Mouse (Mus musculus) MEL (cell line): Measurements from ENCODE around the gene Psmd9. TPM values are rescaled to one million over a fixed set of nuclear protein-coding genes. Genes with fewer than 3 reads are reported as not detected.

Experiments used
- DNase-seq: peaks from one replicate; pipeline ENCODE4 v3.0.0; 2011; ENCODE audit warnings: low read depth, low spot score
- H3K27ac ChIP-seq: 2 replicates; pipeline ENCODE4 v1.5.1; 2012; ENCODE audit warnings: low read depth, mild to moderate bottlenecking, control low read depth, low read length, moderate library complexity; ENCODE audit not compliant: control insufficient read depth
- H3K27me3 ChIP-seq, 2 experiments: fragments of 150-350 bp in 1 of 2; sonication (generic) in 1 of 2; 2 replicates each; pipeline ENCODE4 v1.6.1; 2012; ENCODE audit warnings: low read length in 2 of 2, mild to moderate bottlenecking in 2 of 2, improper control_type of control experiment in 1 of 2, moderate library complexity in 1 of 2; ENCODE audit not compliant: insufficient read depth in 2 of 2, control insufficient read depth in 1 of 2
- H3K36me3 ChIP-seq, 2 experiments: 2 replicates each; pipeline ENCODE4 v1.6.1; 2012 to 2014; ENCODE audit warnings: low read length in 2 of 2, improper control_type of control experiment in 1 of 2, inconsistent platforms in 1 of 2, mild to moderate bottlenecking in 1 of 2; ENCODE audit not compliant: insufficient read depth in 2 of 2, control insufficient read depth in 1 of 2
- H3K4me1 ChIP-seq, 2 experiments: fragments of 150-350 bp in 1 of 2; sonication (generic) in 1 of 2; 2 replicates each; pipeline ENCODE4 v1.6.1; 2012; ENCODE audit warnings: low read length in 2 of 2, improper control_type of control experiment in 1 of 2, mild to moderate bottlenecking in 1 of 2; ENCODE audit not compliant: insufficient read depth in 2 of 2, control insufficient read depth in 1 of 2
- H3K4me3 ChIP-seq, 2 experiments: fragments of 150-350 bp in 1 of 2; sonication (generic) in 1 of 2; 2 replicates each; pipeline ENCODE4 v1.5.1; 2012; ENCODE audit warnings: low read depth in 2 of 2, low read length in 2 of 2, mild to moderate bottlenecking in 2 of 2, moderate library complexity in 2 of 2, control low read depth in 1 of 2, improper control_type of control experiment in 1 of 2; ENCODE audit not compliant: control insufficient read depth in 1 of 2, insufficient read depth in 1 of 2
- H3K79me2 ChIP-seq: 2 replicates; pipeline ENCODE4 v1.6.1; 2012; ENCODE audit warnings: mild to moderate bottlenecking, low read length, moderate library complexity; ENCODE audit not compliant: control insufficient read depth, poor library complexity, insufficient read depth
- H3K9ac ChIP-seq: 2 replicates; pipeline ENCODE4 v1.6.1; 2012; ENCODE audit warnings: low read depth, mild to moderate bottlenecking, control low read depth, low read length, moderate library complexity; ENCODE audit not compliant: control insufficient read depth, poor library complexity, severe bottlenecking
- H3K9me3 ChIP-seq: fragments of 150-350 bp; sonication (generic); replicated peaks from 2 replicates; pipeline ENCODE4 v1.6.1; 2012; ENCODE audit warnings: mild to moderate bottlenecking, low read length, improper control_type of control experiment, moderate library complexity; ENCODE audit not compliant: insufficient read depth
- BHLHE40 ChIP-seq: IDR thresholded peaks from 2 replicates; pipeline ENCODE4 v1.6.1; 2012; ENCODE audit warnings: low read depth, mild to moderate bottlenecking, inconsistent platforms, low read length, improper control_type of control experiment, borderline replicate concordance
- CHD1 ChIP-seq: IDR thresholded peaks from 2 replicates; pipeline ENCODE4 v1.6.1; 2012; ENCODE audit warnings: low read depth, mild to moderate bottlenecking, inconsistent platforms, low read length, improper control_type of control experiment
- CTCF ChIP-seq, 3 experiments: IDR thresholded peaks in 2 of 3; conservative IDR thresholded peaks in 1 of 3; 2 replicates each; pipeline ENCODE4 v1.5.1; 2011 to 2012; ENCODE audit warnings: low read length in 3 of 3, low read depth in 2 of 3, mild to moderate bottlenecking in 2 of 3, improper control_type of control experiment in 1 of 3, inconsistent platforms in 1 of 3, mixed read lengths in 1 of 3, moderate library complexity in 1 of 3; ENCODE audit not compliant: control insufficient read depth in 1 of 3, insufficient read depth in 1 of 3, poor library complexity in 1 of 3, severe bottlenecking in 1 of 3
- E2F4 ChIP-seq: IDR thresholded peaks from 2 replicates; pipeline ENCODE4 v1.6.1; 2011; ENCODE audit warnings: low read depth, low read length, improper control_type of control experiment, borderline replicate concordance
- ELF1 ChIP-seq: IDR thresholded peaks from 2 replicates; pipeline ENCODE4 v1.6.1; 2014; ENCODE audit warnings: low read depth, mild to moderate bottlenecking, inconsistent platforms, low read length, improper control_type of control experiment, moderate library complexity
- EP300 ChIP-seq, 2 experiments: IDR thresholded peaks; 2 replicates each; pipeline ENCODE4 v1.6.1; 2011; ENCODE audit warnings: improper control_type of control experiment in 2 of 2, low read length in 2 of 2, low read depth in 1 of 2, mild to moderate bottlenecking in 1 of 2
- ETS1 ChIP-seq: IDR thresholded peaks from 2 replicates; pipeline ENCODE4 v1.6.1; 2012; ENCODE audit warnings: low read depth, mild to moderate bottlenecking, inconsistent platforms, low read length, improper control_type of control experiment, moderate library complexity
- GABPA ChIP-seq: IDR thresholded peaks from 2 replicates; pipeline ENCODE4 v1.6.1; 2012; ENCODE audit warnings: low read depth, mild to moderate bottlenecking, inconsistent platforms, low read length, improper control_type of control experiment, moderate library complexity
- GATA1 ChIP-seq: IDR thresholded peaks from 2 replicates; pipeline ENCODE4 v1.6.1; 2011; ENCODE audit warnings: low read depth, low read length, improper control_type of control experiment
- HCFC1 ChIP-seq: IDR thresholded peaks from 2 replicates; pipeline ENCODE4 v1.6.1; 2012; ENCODE audit warnings: low read depth, mild to moderate bottlenecking, inconsistent platforms, low read length, improper control_type of control experiment, moderate library complexity
- JUND ChIP-seq: IDR thresholded peaks from 2 replicates; pipeline ENCODE4 v1.6.1; 2011; ENCODE audit warnings: low read depth, mild to moderate bottlenecking, improper control_type of control experiment, low read length
- KAT2A ChIP-seq: conservative IDR thresholded peaks from 2 replicates; pipeline ENCODE4 v1.6.1; 2012; ENCODE audit warnings: low read depth, low read length, improper control_type of control experiment, inconsistent platforms
- MAX ChIP-seq: IDR thresholded peaks from 2 replicates; pipeline ENCODE4 v1.6.1; 2011; ENCODE audit warnings: low read length, improper control_type of control experiment
- MAZ ChIP-seq: IDR thresholded peaks from 2 replicates; pipeline ENCODE4 v1.6.1; 2012; ENCODE audit warnings: low read depth, mild to moderate bottlenecking, inconsistent platforms, low read length, improper control_type of control experiment
- MEF2A ChIP-seq: IDR thresholded peaks from 2 replicates; pipeline ENCODE4 v1.6.1; 2014; ENCODE audit warnings: low read depth, mild to moderate bottlenecking, inconsistent platforms, low read length, improper control_type of control experiment; ENCODE audit not compliant: poor library complexity, insufficient replicate concordance, severe bottlenecking; ENCODE audit errors: extremely low read depth
- MXI1 ChIP-seq: IDR thresholded peaks from 2 replicates; pipeline ENCODE4 v1.6.1; 2011; ENCODE audit warnings: mild to moderate bottlenecking, low read depth, low read length, improper control_type of control experiment
- MYB ChIP-seq: IDR thresholded peaks from 2 replicates; pipeline ENCODE4 v1.6.1; 2011; ENCODE audit warnings: mild to moderate bottlenecking, low read depth, low read length, improper control_type of control experiment
- MYC ChIP-seq: IDR thresholded peaks from 2 replicates; pipeline ENCODE4 v1.6.1; 2011; ENCODE audit warnings: low read depth, mild to moderate bottlenecking, low read length, improper control_type of control experiment, moderate library complexity
- NELFE ChIP-seq: IDR thresholded peaks from 2 replicates; pipeline ENCODE4 v1.6.1; 2011; ENCODE audit warnings: low read depth, low read length, improper control_type of control experiment
- NRF1 ChIP-seq: IDR thresholded peaks from 2 replicates; pipeline ENCODE4 v1.6.1; 2014; ENCODE audit warnings: low read depth, mild to moderate bottlenecking, inconsistent platforms, low read length, improper control_type of control experiment, moderate library complexity; ENCODE audit not compliant: poor library complexity, insufficient read depth, severe bottlenecking
- POLR2A ChIP-seq, 2 experiments: IDR thresholded peaks; 2 replicates each; pipeline ENCODE4 v1.6.1; 2011 to 2012; ENCODE audit warnings: low read length in 2 of 2, mild to moderate bottlenecking in 2 of 2, control low read depth in 1 of 2, improper control_type of control experiment in 1 of 2, low read depth in 1 of 2, moderate library complexity in 1 of 2; ENCODE audit not compliant: control insufficient read depth in 1 of 2, insufficient read depth in 1 of 2, poor library complexity in 1 of 2
- POLR2AphosphoS2 ChIP-seq: IDR thresholded peaks from 2 replicates; pipeline ENCODE4 v1.6.1; 2011; ENCODE audit warnings: low read length, improper control_type of control experiment
- RAD21 ChIP-seq: IDR thresholded peaks from 2 replicates; pipeline ENCODE4 v1.6.1; 2011; ENCODE audit warnings: mild to moderate bottlenecking, low read depth, low read length, improper control_type of control experiment
- RCOR1 ChIP-seq: IDR thresholded peaks from 2 replicates; pipeline ENCODE4 v1.6.1; 2012; ENCODE audit warnings: low read depth, mild to moderate bottlenecking, inconsistent platforms, low read length, improper control_type of control experiment
- SIN3A ChIP-seq: IDR thresholded peaks from 2 replicates; pipeline ENCODE4 v1.6.1; 2012; ENCODE audit warnings: low read length, improper control_type of control experiment, inconsistent platforms
- SMC3 ChIP-seq: IDR thresholded peaks from 2 replicates; pipeline ENCODE4 v1.6.1; 2011; ENCODE audit warnings: low read depth, low read length, improper control_type of control experiment
- TAL1 ChIP-seq: IDR thresholded peaks from 2 replicates; pipeline ENCODE4 v1.6.1; 2012; ENCODE audit warnings: mild to moderate bottlenecking, inconsistent platforms, low read length, moderate library complexity, mixed read lengths
- TBP ChIP-seq: IDR thresholded peaks from 2 replicates; pipeline ENCODE4 v1.8.0; 2011; ENCODE audit warnings: low read depth, low read length, improper control_type of control experiment
- TCF12 ChIP-seq: IDR thresholded peaks from 2 replicates; pipeline ENCODE4 v1.6.1; 2014; ENCODE audit warnings: low read depth, mild to moderate bottlenecking, inconsistent platforms, low read length, improper control_type of control experiment, moderate library complexity
- UBTF ChIP-seq: IDR thresholded peaks from 2 replicates; pipeline ENCODE4 v1.6.1; 2012; ENCODE audit warnings: low read depth, mild to moderate bottlenecking, inconsistent platforms, low read length, improper control_type of control experiment, moderate library complexity, borderline replicate concordance; ENCODE audit not compliant: insufficient read depth
- USF1 ChIP-seq: IDR thresholded peaks from 2 replicates; pipeline ENCODE4 v1.6.1; 2014; ENCODE audit warnings: low read depth, mild to moderate bottlenecking, inconsistent platforms, low read length, improper control_type of control experiment, moderate library complexity
- USF2 ChIP-seq, 2 experiments: IDR thresholded peaks; 2 replicates each; pipeline ENCODE4 v1.6.1; 2011 to 2012; ENCODE audit warnings: improper control_type of control experiment in 2 of 2, low read length in 2 of 2, borderline replicate concordance in 1 of 2, inconsistent platforms in 1 of 2, low read depth in 1 of 2, mild to moderate bottlenecking in 1 of 2; ENCODE audit not compliant: insufficient read depth in 1 of 2
- ZC3H11A ChIP-seq: IDR thresholded peaks from 2 replicates; pipeline ENCODE4 v1.6.1; 2012; ENCODE audit warnings: low read depth, mild to moderate bottlenecking, inconsistent platforms, low read length, improper control_type of control experiment
- ZKSCAN1 ChIP-seq: IDR thresholded peaks from 2 replicates; pipeline ENCODE4 v1.6.1; 2012; ENCODE audit warnings: low read depth, mild to moderate bottlenecking, inconsistent platforms, low read length, improper control_type of control experiment, moderate library complexity
- ZMIZ1 ChIP-seq: IDR thresholded peaks from 2 replicates; pipeline ENCODE4 v1.6.1; 2012; ENCODE audit warnings: low read depth, mild to moderate bottlenecking, inconsistent platforms, low read length, improper control_type of control experiment, moderate library complexity
- ZNF384 ChIP-seq: IDR thresholded peaks from 2 replicates; pipeline ENCODE4 v1.6.1; 2012; ENCODE audit warnings: low read depth, mild to moderate bottlenecking, inconsistent platforms, low read length, improper control_type of control experiment
- polyA plus RNA-seq, 2 experiments: library from polyadenylated mRNA; stranded (reverse) in 1 of 2; unstranded in 1 of 2; fragments of >175 nt in 1 of 2; fragments of >200 nt in 1 of 2; gene quantifications; 2 replicates each; pipeline versions ENCODE4 v1.2.1 to v1.2.4; 2012; ENCODE audit warnings: low replicate concordance in 2 of 2, low read depth in 1 of 2; ENCODE audit not compliant: insufficient read length in 2 of 2, insufficient read depth in 1 of 2, missing spikeins in 1 of 2
- total RNA-seq: library from RNA; depleted of rRNA; stranded (reverse); fragments of 300-350 nt; gene quantifications from 2 replicates; pipeline ENCODE4 v1.2.3, GENCODE M21; 2012

Psmd9 gene
- total and polyA plus RNA-seq, 3 experiments, result 32.0 to 54.6 TPM; not detected in 1

DNA sequence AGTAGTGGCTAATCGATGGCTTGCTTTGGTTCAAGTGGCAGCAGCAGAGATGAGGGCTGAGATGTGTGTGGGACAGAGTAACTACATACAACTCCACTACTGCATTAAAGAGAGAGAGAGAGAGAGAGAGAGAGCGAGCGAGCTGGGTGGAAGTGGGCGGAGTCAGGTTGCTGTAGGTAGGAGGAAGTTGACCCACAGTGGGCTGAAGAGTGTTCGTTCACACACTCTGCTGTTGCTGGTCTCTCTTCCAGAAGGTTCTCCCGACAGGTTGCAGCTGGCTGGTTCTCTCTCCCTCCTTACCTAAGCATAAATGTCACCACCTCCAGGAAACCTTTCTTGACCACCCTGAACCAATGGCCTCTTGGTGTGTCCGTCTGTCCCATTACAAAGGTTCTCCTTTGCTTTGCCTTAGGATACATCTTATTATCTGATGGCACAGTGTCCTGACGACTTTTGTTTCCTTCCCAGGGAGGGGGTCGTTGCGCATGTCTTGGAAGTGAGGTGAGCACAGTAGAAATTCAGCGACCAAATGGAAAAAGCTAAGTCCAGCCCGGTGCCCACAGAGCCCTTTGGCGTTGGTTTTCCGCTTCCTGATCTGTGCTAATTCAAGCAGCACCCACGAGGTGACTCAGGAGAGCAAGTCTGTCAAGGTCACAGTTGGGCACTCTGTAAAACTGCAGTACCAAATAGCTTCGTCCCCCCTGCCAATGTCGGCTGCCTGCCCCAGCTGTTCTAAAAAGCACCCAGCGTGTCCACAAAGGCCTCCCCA lies 43.4 kb upstream of the Psmd9 start:
- H3K4me3 ChIP-seq, result peak overlapping the region; percentile 10 to 40; a peak in 3 of 4 replicates
- peak overlapping the region; percentile 42 for H3K27ac ChIP-seq
- H3K9me3 ChIP-seq, result no peaks in the 10 kb centered on the region
- no peaks in the 10 kb centered on the region for H3K79me2 ChIP-seq
- peaks cover 17 to 48% of the 10 kb centered on the region in 2 experiments for H3K4me1 ChIP-seq
- peak overlapping the region; percentile 58 for H3K9ac ChIP-seq
- peaks cover 0 to 37% of the 10 kb centered on the region in 2 experiments; a peak in 2 of 4 replicates for H3K36me3 ChIP-seq
- no peaks in the 10 kb centered on the region for H3K27me3 ChIP-seq
- peak; percentile 84 for DNase-seq
- TF ChIP-seq POLR2A (IDR thresholded peaks at IDR 0.05; ENCODE audit: control insufficient read depth in 1 of 2, insufficient read depth in 1 of 2, low read depth in 1 of 2, low read length in 2 of 2, poor library complexity in 1 of 2) (peak; percentile 30 to 67; a peak in 2 of 4 replicates), BHLHE40 (no peak), EP300 (IDR thresholded peaks at IDR 0.05; ENCODE audit: low read depth in 1 of 2, low read length in 2 of 2) (no peak), JUND (peak; percentile 98), TBP (peak; percentile 50; the same call in 1 of the 2 replicates), SIN3A (peak; percentile 60; the same call in 1 of the 2 replicates), MAZ (0 out of 2 replicates have a peak, but pooled peaks have one; percentile 55), ZC3H11A (no peak), UBTF (no peak), ZKSCAN1 (no peak), USF2 (IDR thresholded peaks at IDR 0.05; ENCODE audit: borderline replicate concordance in 1 of 2, insufficient read depth in 1 of 2, low read depth in 1 of 2, low read length in 2 of 2) (no peak), POLR2AphosphoS2 (no peak), KAT2A (no peak), MYB (no peak), CTCF (IDR thresholded peaks at IDR 0.05 in 2 of 3, conservative IDR thresholded peaks at IDR 0.05 in 1 of 3; ENCODE audit: control insufficient read depth in 1 of 3, insufficient read depth in 1 of 3, low read depth in 2 of 3, low read length in 3 of 3, poor library complexity in 1 of 3, severe bottlenecking in 1 of 3) (no peak), NRF1 (no peak), GABPA (no peak), MYC (no peak), SMC3 (peak; percentile 16; the same call in 1 of the 2 replicates), RAD21 (no peak), MXI1 (peak; percentile 22), GATA1 (peak; percentile 33; the same call in 1 of the 2 replicates), ELF1 (no peak), MAX (no peak), NELFE (peak; percentile 57), RCOR1 (no peak), TAL1 (no peak), ZMIZ1 (no peak), CHD1 (no peak), USF1 (no peak), HCFC1 (0 out of 2 replicates have a peak, but pooled peaks have one; percentile 43), ZNF384 (no peak), MEF2A (no peak), E2F4 (no peak), ETS1 (0 out of 2 replicates have a peak, but pooled peaks have one; percentile 40), TCF12 (no peak)
